Mouse (Mus musculus) liver (tissue): ENCODE measurements around the gene Cxcl13.
"Not testable (repeated sequence)": the region's sequence is repeated elsewhere in the genome, so short reads cannot be mapped to it uniquely, and the experiment has no call there.

ENCODE experiments used
- DNase-seq: peaks from one replicate; pipeline ENCODE4 v3.0.0-alpha.2; 2020; ENCODE audit warnings: mixed read lengths

Gene Cxcl13

DNA sequence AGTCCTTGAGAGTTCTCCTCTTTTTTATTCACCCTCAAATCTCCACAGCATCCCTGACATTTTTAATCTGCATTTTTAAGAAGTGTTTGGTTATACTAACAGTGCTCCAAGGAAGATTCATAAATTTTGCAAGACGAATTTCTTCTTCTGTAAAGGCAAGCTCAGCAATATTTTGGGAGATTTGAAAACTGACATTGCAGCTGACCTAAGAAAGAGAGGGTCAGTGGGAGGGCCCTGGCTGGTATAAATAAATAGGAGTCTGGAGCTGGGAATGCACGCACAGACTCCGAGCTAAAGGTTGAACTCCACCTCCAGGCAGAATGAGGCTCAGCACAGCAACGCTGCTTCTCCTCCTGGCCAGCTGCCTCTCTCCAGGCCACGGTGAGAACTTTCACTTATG is at the start of gene Cxcl13:
TSS of gene Cxcl13 (plus strand) at position 301 of the 400 bp plus-strand sequence.
- DNase-seq, result no peak

DNA sequence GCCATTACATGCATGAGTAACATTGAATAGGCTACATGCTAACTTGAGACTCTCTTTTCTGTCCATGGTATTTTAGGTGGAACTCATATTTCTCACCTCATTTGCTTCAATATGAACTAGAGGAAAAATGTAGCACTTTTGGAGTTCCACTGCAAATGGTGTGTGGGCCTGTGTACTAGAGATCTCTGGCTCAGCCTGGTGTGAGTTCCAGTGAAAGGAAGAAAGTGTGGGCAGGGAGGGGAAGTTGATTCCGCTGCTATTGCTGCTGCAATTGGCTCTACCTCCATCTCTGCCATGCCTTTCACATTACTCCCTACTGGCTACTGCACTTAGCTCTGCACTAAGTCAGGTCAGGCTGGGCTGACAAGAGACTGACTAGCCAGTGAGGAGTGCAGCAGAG is 45.7 kb upstream of the Cxcl13 start:
- DNase-seq, result no peak

DNA sequence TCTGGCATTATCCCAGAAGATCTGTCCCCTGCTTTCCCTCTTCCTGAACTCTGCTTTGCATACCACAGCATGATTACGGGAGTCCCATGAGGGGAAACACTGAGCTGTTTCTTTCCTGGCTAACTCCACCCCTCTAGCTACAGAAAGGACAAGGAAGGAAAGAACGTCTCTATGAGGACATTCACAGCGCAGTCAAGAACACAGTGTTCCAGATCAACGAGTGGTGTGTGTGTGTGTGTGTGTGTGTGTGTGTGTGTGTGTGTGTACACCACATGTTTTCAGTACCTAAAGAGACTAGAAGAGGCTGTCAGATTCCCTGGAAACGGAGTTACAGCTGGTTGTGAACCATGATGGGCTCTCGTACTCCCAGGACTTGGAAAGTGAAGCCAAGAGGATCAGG is 38.3 kb upstream of the Cxcl13 start:
- DNase-seq, result no peak

DNA sequence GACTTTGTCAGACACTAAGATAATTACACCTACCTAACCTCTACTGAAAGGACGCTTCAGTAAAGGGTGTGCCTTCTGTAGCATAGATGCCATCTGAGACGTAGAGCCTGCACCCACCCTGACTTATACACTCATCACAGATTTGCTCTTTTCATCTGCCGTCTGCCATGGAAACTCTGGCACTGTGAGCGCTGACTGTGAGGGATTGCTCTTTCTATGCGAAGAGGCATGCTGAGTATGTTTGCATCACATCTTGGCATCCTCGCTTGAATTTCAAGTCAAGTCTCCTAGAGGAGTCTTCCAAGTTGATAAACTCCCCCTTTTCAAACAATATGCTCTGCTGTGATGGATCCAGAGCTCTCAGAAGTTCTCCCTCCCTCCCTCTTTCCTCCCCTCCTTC is 32.7 kb upstream of the Cxcl13 start:
- no peak for DNase-seq

DNA sequence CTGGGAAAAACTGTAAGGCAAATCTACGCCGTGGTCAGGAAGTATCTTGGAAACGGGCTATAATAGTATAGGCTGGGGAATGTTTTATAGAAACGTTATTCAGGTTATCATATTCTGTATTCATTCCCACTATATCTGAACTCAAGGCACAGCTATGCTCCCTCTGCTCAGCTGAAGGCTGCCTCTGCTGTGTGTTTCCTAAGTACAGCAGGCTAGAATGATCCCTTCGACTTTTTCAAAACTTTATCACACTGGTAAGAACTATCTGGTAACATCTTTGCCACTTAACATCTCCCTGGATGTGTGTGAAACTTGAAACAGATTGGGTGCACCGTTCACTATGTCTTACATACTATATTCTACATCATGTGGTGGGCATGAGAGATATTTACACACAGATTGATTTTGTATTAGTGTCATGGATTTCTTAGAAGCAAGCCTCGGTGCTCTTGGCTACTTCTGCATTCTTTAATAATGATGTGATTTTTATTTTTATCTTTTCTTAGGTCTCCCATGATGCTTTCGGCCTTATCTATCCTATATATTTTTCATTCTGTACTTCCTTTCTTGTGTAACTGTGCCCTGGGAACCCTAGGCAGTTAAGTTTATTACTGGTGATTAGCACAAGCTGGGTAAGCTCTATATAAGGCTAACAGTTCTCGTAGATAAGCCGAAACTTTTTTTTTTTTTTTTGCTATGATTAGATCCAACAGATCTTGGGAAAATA is 31.4 kb upstream of the Cxcl13 start:
- DNase-seq, result no peak

DNA sequence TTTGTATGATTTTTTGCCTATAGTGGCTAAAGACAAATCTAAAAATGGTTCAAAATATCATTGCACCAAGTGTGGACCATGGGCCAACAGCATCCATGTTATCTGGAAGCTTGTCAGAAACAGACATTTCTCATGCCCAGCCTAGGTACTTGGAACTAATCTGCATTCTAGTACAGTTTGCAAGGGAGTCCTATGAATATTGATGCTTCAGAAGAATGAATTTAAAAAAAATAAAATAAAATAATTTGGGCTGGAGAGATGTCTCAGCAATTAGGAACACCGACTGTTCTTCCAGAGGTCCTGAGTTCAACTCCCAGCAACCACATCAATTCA is 30.9 kb upstream of the Cxcl13 start:
- DNase-seq, result no peak

DNA sequence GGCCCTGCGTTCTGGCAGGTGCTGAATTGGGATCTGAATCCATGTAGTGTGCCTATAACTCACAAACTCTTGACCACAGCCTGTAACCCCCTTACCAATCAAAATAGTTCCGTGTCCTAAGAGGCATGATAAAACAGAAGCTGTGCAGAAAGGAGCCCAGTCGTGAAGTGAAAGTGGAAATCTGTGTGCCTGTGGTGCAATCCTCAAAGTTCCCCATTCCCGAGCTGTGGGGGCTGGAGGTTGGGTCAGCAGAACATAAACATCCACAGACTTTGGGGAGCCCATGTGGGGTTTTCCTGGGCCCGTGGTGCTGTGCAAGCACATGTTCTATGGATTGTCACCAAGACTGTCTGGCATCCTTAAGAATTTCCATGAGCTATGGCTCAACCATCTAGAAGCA is 21.7 kb upstream of the Cxcl13 start:
- DNase-seq, result no peak

DNA sequence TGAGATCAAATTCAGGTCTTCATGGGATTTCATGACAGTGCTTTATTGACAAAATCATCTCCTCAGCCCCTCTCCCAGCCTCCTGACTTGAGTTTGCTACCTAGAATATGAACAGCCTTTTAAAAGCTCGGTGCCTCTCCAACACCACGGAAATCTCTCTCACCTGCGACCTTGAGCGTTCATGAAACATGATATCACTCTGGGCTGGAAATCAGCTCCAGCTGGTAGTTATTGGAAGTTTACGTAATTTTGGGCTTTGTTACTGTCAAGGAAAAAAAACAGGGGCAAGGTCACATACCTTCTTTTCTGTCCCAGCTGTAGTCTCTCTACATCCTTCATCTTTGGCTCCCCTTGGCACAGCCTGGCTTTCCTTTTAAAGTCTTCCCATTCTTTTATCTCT is 20.7 kb upstream of the Cxcl13 start:
- DNase-seq, result no peak

DNA sequence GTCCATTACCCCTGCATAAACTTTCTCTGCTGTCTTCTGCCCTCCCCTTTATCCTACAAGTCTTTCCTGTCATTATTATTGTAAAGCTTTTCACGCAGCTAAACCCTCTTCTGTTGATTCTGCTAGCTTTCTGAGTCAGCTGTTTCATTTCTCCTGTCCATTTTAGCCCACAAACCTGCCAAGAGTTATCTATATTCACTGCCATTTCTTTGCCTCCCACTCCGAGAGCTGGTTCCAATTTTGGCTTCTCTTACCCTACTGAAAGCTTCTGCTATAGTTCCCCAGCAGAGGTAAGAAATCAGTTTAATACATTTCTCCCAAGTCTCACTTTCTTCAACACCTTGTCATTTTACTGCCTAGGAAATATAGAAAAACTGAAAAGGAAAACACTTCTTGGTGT is 19.6 kb upstream of the Cxcl13 start:
- DNase-seq, result no peak

DNA sequence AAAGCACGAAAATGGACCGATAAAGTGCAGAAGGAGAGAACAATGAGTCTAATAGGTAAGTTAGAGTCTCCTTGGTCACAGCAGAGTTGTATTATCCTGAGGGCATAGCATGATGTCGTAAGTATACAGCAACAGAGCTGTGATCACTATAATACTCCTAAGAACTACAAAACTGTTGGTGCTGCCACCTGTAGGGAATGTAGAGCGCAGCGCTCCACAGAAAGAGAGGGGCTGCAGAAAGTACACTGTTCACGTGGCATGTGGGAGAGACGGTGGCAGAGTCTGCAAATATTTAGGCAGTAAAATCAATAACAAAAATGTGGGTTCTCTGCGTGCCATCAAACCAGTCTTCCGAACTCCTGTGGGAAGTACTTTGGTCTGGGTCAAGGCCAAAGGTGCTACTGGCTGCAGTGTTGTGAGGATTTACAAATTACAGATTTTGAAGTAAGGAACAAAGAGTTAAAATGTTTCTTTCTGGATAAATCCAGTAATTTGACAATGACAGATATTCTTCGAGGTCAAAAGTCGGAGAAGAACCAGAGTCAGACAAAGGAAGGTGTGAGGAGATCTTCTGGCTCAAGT is 18.6 kb upstream of the Cxcl13 start:
- no peak for DNase-seq

DNA sequence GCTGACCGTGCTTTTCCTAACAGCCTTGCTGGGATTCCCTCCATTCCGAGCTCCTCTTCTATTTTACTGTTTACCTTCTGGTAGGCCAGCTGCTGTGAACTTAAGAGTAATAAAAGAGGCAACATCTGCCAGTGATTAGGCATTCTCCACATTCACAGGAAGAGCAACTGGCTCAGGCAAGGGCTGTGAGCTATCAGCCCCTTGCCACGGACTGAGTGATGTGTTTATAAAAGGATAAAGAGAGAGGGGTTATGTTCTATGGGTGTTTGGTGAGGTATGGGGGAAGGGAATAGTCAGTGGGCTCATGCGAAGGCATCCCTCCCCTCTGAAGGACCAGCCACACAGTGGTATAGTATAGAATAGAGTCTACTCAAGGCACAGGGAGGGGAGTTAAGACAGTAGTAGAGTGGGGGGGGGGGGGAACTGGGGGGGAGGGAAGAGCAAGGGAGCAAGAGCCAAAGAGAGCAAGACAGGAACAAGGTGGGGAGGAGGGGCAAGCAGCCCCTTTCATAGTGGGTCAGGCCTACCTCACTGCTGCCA is 16.0 kb upstream of the Cxcl13 start:
- DNase-seq, result no peak

DNA sequence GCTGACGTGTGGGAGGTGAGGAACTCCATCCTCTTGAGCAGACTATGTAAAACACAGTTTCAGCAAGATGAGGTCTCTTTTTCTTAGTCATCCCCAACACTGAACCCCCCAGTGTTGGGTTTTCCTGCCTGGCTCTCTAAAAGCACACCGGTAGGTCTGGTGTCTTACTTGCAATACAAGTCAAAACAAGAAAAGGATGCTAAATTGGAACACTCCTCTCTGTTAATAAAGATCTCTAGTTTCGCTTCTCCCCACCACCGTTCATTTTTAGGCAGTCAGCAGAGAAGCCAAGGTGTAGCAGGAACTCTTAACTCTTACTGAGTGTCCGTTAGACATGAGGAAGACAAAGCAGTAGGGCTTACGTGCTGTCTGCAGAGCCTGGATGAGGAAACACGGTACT is 15.2 kb upstream of the Cxcl13 start:
- no peak for DNase-seq

DNA sequence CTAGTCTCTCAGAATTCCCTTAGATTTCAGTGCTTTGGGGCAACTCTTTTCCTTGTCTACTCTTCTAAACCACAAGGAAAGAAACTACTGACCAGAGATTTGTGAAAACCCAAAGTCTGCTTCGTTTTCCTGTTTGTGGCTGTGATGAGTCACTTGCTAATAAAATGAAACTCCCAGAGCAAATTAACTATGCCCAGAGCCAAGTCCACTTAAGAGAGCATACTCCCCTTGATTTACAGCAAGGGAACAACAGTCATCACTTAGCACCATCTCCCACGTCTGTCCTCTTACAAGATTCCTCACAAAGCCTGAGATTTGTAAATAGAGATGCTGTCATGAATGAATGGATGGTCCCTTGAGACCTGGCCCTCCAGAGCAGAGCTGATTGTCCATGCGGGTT is 11.6 kb upstream of the Cxcl13 start:
- DNase-seq, result no peak

DNA sequence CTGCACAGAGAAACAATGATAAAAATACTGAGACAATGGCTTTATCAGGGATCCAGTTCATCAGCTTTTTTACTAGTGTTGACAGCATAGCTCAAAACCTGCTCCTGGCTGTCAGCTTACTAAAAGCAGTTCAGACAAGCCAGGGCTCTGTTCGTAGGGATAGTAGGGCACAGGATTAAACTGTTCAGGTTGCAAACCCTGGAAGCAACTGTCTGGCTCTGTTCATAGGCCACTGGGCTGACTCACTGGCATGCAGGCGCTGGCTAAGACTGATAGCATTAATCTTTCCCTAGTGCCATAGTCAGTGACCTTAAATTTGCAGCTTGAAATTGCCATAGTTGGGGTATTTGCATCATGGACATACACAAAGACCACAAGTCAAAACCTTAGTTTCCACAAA is 10.4 kb upstream of the Cxcl13 start:
- no peak for DNase-seq

DNA sequence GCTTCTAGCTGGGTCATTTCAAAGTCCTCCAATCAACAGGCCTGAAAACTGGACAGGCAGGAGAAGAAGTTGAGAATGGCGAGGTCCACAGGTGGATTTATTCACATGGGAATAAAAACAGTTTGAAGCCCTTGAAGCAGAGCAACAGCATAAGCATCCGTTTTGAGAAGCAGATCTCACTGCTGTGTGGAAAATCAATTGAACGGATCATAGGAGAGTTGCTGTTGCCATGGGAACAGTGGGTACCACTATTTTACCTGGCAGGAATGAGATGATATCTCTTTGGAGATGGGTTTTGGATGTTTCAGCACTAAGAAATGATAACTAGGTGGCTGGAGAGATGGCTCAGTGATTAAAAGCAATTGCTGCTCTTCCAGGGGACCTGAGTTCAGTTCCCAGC is 8.1 kb upstream of the Cxcl13 start:
- DNase-seq, result no peak

DNA sequence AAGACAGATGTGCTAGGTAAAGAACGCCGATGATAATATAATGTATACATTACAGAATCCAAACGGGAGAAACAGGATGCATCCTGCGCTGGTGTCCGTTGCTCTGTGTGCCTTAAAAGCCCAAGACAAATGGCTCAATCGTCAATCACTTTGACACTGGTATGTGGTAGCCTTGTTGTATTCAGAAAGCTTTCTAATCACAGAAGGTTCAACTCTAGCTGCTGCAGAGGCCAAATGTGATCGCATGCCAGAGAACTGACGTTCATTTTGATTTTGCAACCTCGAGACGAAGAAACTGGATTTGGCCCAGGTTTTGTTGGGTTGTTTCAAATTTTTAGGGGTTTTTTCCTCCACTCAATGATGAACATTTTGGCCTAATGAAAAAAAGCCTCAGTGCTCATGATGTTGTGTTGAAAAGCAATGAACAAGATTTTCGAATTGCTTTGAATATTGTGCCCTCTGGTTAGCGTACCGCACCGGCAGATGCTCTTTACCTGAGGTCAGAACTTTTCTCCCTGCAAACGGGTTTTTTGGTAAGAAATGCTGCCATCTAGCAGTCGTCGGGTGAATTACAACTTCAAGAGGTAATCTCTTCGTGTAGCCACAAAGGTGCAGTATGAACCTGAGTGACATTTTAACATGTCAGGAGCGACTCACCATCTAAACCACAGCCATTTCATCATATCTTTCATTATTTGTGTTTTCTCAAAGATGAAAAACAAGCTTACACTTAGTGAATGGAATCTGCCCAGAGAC is 6.6 kb upstream of the Cxcl13 start:
- peak; percentile 36 for DNase-seq

DNA sequence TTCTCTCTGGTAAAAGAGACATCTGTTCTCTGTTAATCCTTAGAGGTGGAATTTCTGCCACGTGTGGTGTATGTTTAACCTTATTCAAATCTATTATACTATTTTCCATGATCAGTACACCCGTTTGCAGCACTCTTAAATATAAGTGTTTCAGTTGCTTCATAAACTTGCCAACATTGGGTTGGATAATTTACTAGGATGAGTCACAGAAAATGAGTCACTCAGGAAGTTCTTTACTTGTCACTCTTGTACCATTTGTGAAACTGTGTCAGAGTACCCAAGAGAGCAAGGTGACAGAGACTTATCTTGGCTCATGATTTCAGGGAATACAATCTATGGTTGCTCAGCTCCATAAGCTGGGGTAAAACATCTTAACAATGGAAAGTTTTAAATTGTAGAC is 8.2 kb downstream of the Cxcl13 start:
- no peak for DNase-seq

DNA sequence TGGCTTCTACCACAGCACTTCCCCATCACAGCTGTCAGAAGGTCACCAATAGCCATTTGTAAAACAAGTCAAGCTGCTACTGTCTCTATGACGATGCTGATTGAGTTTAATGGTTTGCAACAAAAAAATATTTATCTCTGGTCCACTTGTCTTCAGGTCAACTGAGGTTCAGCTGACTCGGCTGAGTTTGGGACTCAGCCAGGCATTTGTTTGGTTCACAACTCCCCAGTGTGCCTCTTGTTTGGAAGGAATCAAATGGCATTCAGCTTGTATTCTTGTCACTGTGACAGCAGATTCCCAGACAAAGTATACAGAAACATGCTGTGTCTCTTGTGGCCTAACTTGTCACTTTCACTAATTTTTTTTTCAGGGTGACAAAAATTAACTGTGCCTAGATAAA is 9.9 kb downstream of the Cxcl13 start:
- no peak for DNase-seq

DNA sequence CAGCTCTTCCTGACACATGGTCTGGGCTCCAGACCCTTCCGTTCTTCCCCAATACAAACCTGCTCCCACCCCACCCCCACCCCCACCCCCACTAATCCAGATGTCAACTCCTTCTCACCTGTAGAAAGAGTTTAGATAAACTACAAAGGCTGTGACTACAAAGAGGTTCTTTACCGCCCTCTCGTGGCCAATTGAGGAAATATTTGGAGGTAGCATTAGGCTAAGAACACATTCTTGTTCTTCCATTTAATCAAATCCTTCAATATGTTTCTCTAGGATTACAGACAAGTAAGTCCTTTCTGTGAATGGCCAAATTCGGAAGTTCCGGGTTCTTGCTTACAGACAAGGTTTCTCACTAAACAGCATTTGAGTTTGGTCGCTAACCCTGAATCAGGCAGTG is 14.1 kb downstream of the Cxcl13 start:
- DNase-seq, result peak; percentile 28

DNA sequence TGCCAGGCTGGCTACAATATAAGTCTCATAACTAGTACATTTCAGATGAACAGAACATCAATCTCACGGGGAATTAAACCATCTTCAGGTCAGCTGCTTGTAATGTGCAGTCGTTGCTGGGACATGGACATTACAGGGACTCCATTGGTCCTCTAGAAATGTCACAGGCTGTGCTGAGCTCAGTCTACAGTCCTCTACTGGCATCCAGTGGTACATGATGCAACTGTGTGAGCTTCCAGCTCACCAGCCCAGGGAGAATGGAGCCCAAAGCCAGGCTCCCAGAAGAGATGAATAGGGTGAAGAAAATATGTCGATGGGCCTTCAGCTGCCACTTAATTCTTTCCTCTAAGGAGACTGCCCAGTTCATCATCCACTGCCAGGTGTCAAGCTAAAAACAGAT is 15.5 kb downstream of the Cxcl13 start:
- no peak for DNase-seq

DNA sequence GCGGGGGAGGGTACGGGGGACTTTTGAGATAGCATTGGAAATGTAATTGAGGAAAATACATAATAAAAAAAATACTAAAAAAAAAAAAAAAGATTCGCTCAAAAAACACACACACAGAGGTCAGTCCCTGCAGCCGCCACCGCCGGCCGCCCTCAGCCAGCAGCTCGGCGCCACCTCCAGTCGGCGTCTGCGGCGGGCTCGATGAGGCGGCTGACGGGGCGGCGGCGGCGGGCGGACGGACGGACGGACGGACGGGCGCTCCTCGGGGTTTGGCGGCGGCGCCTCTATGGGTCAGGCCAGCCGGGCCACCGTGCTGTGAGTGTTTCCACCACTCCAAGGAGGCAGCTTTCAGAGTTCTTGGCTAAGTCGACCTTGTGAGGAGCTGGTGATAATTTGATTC is 17.1 kb downstream of the Cxcl13 start:
- DNase-seq, result not testable (repeated sequence)

DNA sequence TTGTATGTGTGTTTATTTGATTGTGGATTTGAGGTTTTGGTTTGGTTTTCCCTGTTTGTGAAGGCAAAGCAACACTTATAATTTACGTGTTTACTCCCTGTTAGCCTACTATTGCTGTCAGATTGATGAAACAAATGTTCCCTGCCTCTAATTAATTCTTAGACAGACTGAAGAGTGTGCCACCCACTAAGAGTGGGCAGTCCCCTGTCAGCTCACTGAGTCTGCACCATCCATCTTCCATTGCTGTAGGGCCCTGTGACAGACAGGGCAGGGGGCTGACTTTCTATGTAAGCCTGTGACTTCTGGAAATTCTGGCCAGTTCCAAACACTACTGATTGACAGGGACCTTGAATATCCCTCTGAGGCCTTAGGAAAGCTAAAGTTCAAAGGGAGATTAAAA is 19.5 kb downstream of the Cxcl13 start:
- DNase-seq, result no peak

DNA sequence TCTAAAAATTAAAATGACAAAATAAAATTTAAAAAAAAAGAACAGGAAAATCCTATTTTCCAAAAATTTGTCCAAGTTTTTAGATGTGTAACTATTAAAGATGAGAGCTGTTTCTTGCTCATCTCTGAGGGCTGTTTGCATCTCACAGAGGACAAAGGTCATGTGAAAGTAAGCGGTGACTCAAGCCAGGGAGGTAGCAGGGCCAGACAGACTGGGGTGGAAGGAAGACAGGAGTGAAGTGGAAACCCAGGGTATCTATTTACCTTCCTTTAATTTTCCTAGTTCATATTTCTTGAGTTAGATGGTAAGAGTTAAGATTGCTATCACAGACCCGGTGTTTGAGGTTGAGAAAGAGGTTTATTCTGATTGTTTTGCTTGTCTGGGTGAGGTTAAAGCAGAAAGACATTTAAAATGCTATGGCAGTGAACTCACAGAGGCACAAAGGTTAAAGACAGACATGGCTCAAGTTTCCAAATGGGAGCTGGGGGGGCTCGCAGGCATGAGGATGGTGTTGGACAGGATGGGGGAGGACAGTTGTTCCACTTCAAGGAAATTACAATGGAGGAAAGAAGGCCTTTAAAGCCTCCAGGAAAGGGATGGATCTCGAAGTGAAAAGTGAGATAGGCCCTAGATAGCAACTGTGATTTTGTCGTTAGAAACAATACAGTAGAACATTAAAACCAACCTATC is 27.2 kb downstream of the Cxcl13 start:
- no peak for DNase-seq
